Mouse (Mus musculus) ovary, postnatal 14 days (tissue): ENCODE results near the gene Fmnl2.

ENCODE experiments used
- DNase-seq: peaks from one replicate; pipeline ENCODE4 v3.0.0; 2022; ENCODE audit warnings: low spot score

Gene Fmnl2

GRCm38 (mm10) chr2:53106472-53106871, 248.8 kb downstream of the Fmnl2 start:
- DNase-seq: no peak

GRCm38 (mm10) chr2:53108547-53108946, 250.9 kb downstream of the Fmnl2 start:
- no peak for DNase-seq

- peak; percentile 14 for DNase-seq
These were observed 264.1 kb downstream of the Fmnl2 start for GRCm38 (mm10) chr2:53121797-53122196.

- no peak for DNase-seq
These were observed 268.3 kb downstream of the Fmnl2 start for GRCm38 (mm10) chr2:53125998-53126397.

GRCm38 (mm10) chr2:53129070-53129469, 271.4 kb downstream of the Fmnl2 start:
- no peak for DNase-seq

GRCm38 (mm10) chr2:53131567-53131966, 273.9 kb downstream of the Fmnl2 start:
- no peak for DNase-seq

GRCm38 (mm10) chr2:53146852-53147251, 289.2 kb downstream of the Fmnl2 start:
- DNase-seq: no peak

GRCm38 (mm10) chr2:53173966-53174365, 316.3 kb downstream of the Fmnl2 start:
- no peak for DNase-seq

- no peak for DNase-seq
These were observed 321.3 kb downstream of the Fmnl2 start for GRCm38 (mm10) chr2:53178966-53179365.

- DNase-seq: no peak
These were observed 322.2 kb downstream of the Fmnl2 start for GRCm38 (mm10) chr2:53179876-53180275.
